Mouse (Mus musculus): ENCODE data around the gene Ska3.

DNA sequence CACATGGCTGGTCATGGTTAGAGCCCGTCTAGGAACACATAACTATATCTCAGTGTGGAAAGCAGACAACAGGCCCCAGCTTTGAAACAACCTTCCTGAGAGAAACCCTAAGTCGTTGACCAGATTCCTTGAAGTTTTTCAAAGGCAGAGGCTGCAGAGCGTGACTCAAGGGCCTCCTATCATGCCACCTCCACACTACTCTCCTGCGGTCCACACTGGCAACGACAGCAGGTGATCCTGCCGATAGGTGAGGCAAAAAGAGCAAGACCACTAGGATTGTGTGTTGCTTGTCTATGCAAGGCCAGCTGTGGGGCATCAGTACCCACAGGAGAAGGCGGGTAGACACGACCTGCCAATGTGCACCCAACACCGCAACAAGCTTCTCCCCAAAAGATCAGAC is 36.2 kb downstream of the Ska3 start:
- TF ChIP-seq MAX (IDR thresholded peaks at IDR 0.05; ENCODE audit: low read depth) (no peak), CEBPB (IDR thresholded peaks at IDR 0.05; ENCODE audit: insufficient read depth, poor library complexity, severe bottlenecking) (no peak), MYOD1 (IDR thresholded peaks at IDR 0.05; ENCODE audit: control insufficient read depth in 1 of 3, insufficient read length in 2 of 3, low read depth in 2 of 3) (no peak), TCF3 (IDR thresholded peaks at IDR 0.05; ENCODE audit: insufficient read length, low read depth) (no peak), POLR2A (IDR thresholded peaks at IDR 0.05; ENCODE audit: insufficient read length, low read depth) (no peak), POLR2AphosphoS2 (IDR thresholded peaks at IDR 0.05; ENCODE audit: insufficient read length, low read depth) (no peak), E2F4 (IDR thresholded peaks at IDR 0.05; ENCODE audit: insufficient read depth) (no peak), USF1 (IDR thresholded peaks at IDR 0.05; ENCODE audit: low read depth) (no peak), MYOG (IDR thresholded peaks at IDR 0.05; ENCODE audit: control insufficient read depth in 1 of 3, insufficient read depth in 1 of 3, insufficient read length in 2 of 3, low read depth in 2 of 3) (no peak)
